Mouse (Mus musculus) gonadal fat pad, adult 2 months (tissue): Measurements from ENCODE around the gene Cpne8. TPM values are rescaled to one million over a fixed set of nuclear protein-coding genes. Genes with fewer than 3 reads are reported as not detected.

Experiments
- DNase-seq: peaks from one replicate; pipeline ENCODE4 v3.0.0-alpha.2; 2012; ENCODE audit warnings: low read depth
- polyA plus RNA-seq: library from polyadenylated mRNA; depleted of rRNA; stranded (reverse); fragments of >200 nt; gene quantifications from 2 replicates; pipeline ENCODE4 v1.2.3, GENCODE M21; 2012; rRNA removed

Gene Cpne8
- 14.8 and 21.9 TPM in 2 replicates for polyA plus RNA-seq

GRCm38 (mm10) chr15:90678985-90679759 lies at the start of gene Cpne8:
Cpne8 (minus strand) TSS chr15:90679432.
- DNase-seq: no peak

GRCm38 (mm10) chr15:90717717-90718116 lies 38.5 kb upstream of the Cpne8 start:
- no peak for DNase-seq

GRCm38 (mm10) chr15:90709296-90709695 lies 30.1 kb upstream of the Cpne8 start:
- no peak for DNase-seq

- DNase-seq: no peak
Observed at GRCm38 (mm10) chr15:90704314-90704713, 25.1 kb upstream of the Cpne8 start.

- no peak for DNase-seq
Observed at GRCm38 (mm10) chr15:90703502-90704232, 24.4 kb upstream of the Cpne8 start.

GRCm38 (mm10) chr15:90686770-90687169 lies 7.5 kb upstream of the Cpne8 start:
- no peak for DNase-seq

- DNase-seq: no peak
Observed at GRCm38 (mm10) chr15:90679760-90680579, 738 bp upstream of the Cpne8 start.

- DNase-seq: no peak
Observed at GRCm38 (mm10) chr15:90678488-90678887, 744 bp downstream of the Cpne8 start.

- DNase-seq: no peak
Observed at GRCm38 (mm10) chr15:90669494-90669893, 9.7 kb downstream of the Cpne8 start.

GRCm38 (mm10) chr15:90666893-90667292 lies 12.3 kb downstream of the Cpne8 start:
- DNase-seq: peak; percentile 88

GRCm38 (mm10) chr15:90664615-90665014 lies 14.6 kb downstream of the Cpne8 start:
- DNase-seq: no peak

- DNase-seq: no peak
Observed at GRCm38 (mm10) chr15:90663631-90664030, 15.6 kb downstream of the Cpne8 start.

- DNase-seq: no peak
Observed at GRCm38 (mm10) chr15:90660723-90661122, 18.5 kb downstream of the Cpne8 start.

- DNase-seq: no peak
Observed at GRCm38 (mm10) chr15:90658053-90658452, 21.2 kb downstream of the Cpne8 start.

GRCm38 (mm10) chr15:90656521-90656920 lies 22.7 kb downstream of the Cpne8 start:
- DNase-seq: no peak

GRCm38 (mm10) chr15:90647011-90647577 lies 32.1 kb downstream of the Cpne8 start:
- peak; percentile 27 for DNase-seq

- no peak for DNase-seq
Observed at GRCm38 (mm10) chr15:90646326-90646725, 32.9 kb downstream of the Cpne8 start.

GRCm38 (mm10) chr15:90645828-90646227 lies 33.4 kb downstream of the Cpne8 start:
- no peak for DNase-seq

GRCm38 (mm10) chr15:90624201-90624600 lies 55.0 kb downstream of the Cpne8 start:
- DNase-seq: no peak

- no peak for DNase-seq
Observed at GRCm38 (mm10) chr15:90622005-90622404, 57.2 kb downstream of the Cpne8 start.

- DNase-seq: no peak
Observed at GRCm38 (mm10) chr15:90619736-90620135, 59.5 kb downstream of the Cpne8 start.
